9 mouse cellular contexts compared by ENCODE assay signal in genomic region chr7:123096344-123097120, GRCm38 (mm10). TPM values are rescaled to one million over a fixed set of nuclear protein-coding genes. Genes with fewer than 3 reads are reported as not detected.
DNase-seq lines count a peak whose midpoint lies in the region; ATAC-seq and TF ChIP-seq lines count a peak whose summit lies in the region.
"Had no signal": no experiment of that assay in that cellular context is flagged by ENCODE, and none has a peak within 500 bp of the region (broad histone marks: within the 10 kb centered on the region; RNA-seq: fewer than 3 reads in every experiment).

No protein-coding gene starts in this region.

- H3K4me2 ChIP-seq in intestine, embryonic 16.5 days (ENCODE audit: low read depth, low read length): no peak overlapping the region
- no peak overlapping the region for H3K4me2 ChIP-seq in intestine, embryonic 15.5 days (replicated peaks)
- H3K4me2 ChIP-seq: liver, embryonic 11.5 days had no signal

- H3K36me3 ChIP-seq in intestine, embryonic 16.5 days (ENCODE audit: control insufficient read depth, insufficient read depth, low read length): no peaks in the 10 kb centered on the region
- H3K36me3 ChIP-seq in intestine, embryonic 15.5 days: no peaks in the 10 kb centered on the region
- no peaks in the 10 kb centered on the region for H3K36me3 ChIP-seq in testis, adult 2 months (ENCODE audit: control insufficient read depth, insufficient read depth, low read length)

- no peak for TF ChIP-seq CTCF in testis, adult 2 months (IDR thresholded peaks at IDR 0.05; ENCODE audit: control insufficient read depth, insufficient read depth, insufficient replicate concordance, low read depth, low read length)

- peaks cover 15% of the 10 kb centered on the region for H3K4me1 ChIP-seq in intestine, embryonic 16.5 days (ENCODE audit: control insufficient read depth, insufficient read depth, low read length)
- peaks cover 12% of the 10 kb centered on the region for H3K4me1 ChIP-seq in intestine, embryonic 15.5 days (replicated peaks)
- H3K4me1 ChIP-seq in testis, adult 2 months (ENCODE audit: control insufficient read depth, insufficient read depth, low read length): peaks cover 6% of the 10 kb centered on the region

- H3K27ac ChIP-seq in intestine, embryonic 16.5 days (ENCODE audit: low read length): 0 out of 2 replicates have a peak overlapping the region, but pooled peaks have one; percentile 39
- no peak overlapping the region for H3K27ac ChIP-seq in intestine, embryonic 15.5 days
- H3K27ac ChIP-seq in testis, adult 2 months (ENCODE audit: control insufficient read depth, insufficient read depth, low read depth, low read length): no peak overlapping the region

- H3K27me3 ChIP-seq in intestine, embryonic 16.5 days (replicated peaks; ENCODE audit: control insufficient read depth, insufficient read depth, low read length): no peaks in the 10 kb centered on the region
- no peaks in the 10 kb centered on the region for H3K27me3 ChIP-seq in intestine, embryonic 15.5 days (replicated peaks)
- no peaks in the 10 kb centered on the region for H3K27me3 ChIP-seq in testis, adult 2 months (ENCODE audit: control insufficient read depth, insufficient read depth, low read length)

- ATAC-seq in intestine, embryonic 16.5 days: no peak
- no peak for ATAC-seq in intestine, embryonic 15.5 days

- no peak for TF ChIP-seq POLR2A in testis, adult 2 months (IDR thresholded peaks at IDR 0.05; ENCODE audit: control insufficient read depth, low read depth, low read length)

- no peak overlapping the region for H3K9ac ChIP-seq in intestine, embryonic 16.5 days (ENCODE audit: low read depth, low read length)
- H3K9ac ChIP-seq in intestine, embryonic 15.5 days: no peak overlapping the region

- DNase-seq in adrenal gland, postnatal 10 days: peak; percentile 67
- DNase-seq in adrenal gland, adult 18-20 months (ENCODE audit: low spot score in 2 of 2): no peak
- no peak for DNase-seq in testis, postnatal 14 days (ENCODE audit: low spot score)
- DNase-seq in testis, postnatal 10 days (ENCODE audit: low spot score): peak; percentile 66
- no peak for DNase-seq in layer of hippocampus, adult 9-10 months (ENCODE audit: low spot score)

- H3K4me3 ChIP-seq in intestine, embryonic 16.5 days (ENCODE audit: low read length): no peak overlapping the region
- H3K4me3 ChIP-seq in intestine, embryonic 15.5 days (replicated peaks): no peak overlapping the region
- H3K4me3 ChIP-seq in testis, adult 2 months (ENCODE audit: control insufficient read depth, low read depth, low read length): peak overlapping the region; percentile 70

- 76% methylated on average over 12 of the region's 12 CpGs for WGBS in intestine, embryonic 16.5 days
- 72% methylated on average over 12 of the region's 12 CpGs for WGBS in intestine, embryonic 15.5 days

- no peaks in the 10 kb centered on the region for H3K9me3 ChIP-seq in intestine, embryonic 16.5 days (ENCODE audit: control insufficient read depth, low read length)
- no peaks in the 10 kb centered on the region for H3K9me3 ChIP-seq in intestine, embryonic 15.5 days

RNA-seq across cellular contexts. Expression of gene Tnrc6a, which starts 27.2 kb away (rescaled TPM):
- total RNA-seq in adrenal gland, postnatal 10 days (2021): 10 to 100 TPM; 32.9 to 57.8 TPM
- total RNA-seq in adrenal gland, adult 18-20 months (2021): 10 to 100 TPM; 39.7 to 45.9 TPM
- 33.9 and 39.0 TPM in 2 replicates for polyA plus RNA-seq in intestine, embryonic 16.5 days (2015; fragmentation: Nextera tagmentation; extraction: Ambion mirVana)
- 27.2 and 38.3 TPM in 2 replicates for polyA plus RNA-seq in intestine, embryonic 15.5 days (2015; fragmentation: Nextera tagmentation; extraction: Ambion mirVana)
- polyA plus RNA-seq in testis, adult 2 months (2012; rRNA removed): 11.1 and 12.9 TPM in 2 replicates

Comparison
In these comparisons a context has a peak if more than half of its experiments do, and no peak if none do; other contexts are left out.
1. DNase-seq: peak in adrenal gland, postnatal 10 days (single experiment) and testis, postnatal 10 days (single experiment); none in adrenal gland, adult 18-20 months (0 of 2), testis, postnatal 14 days (single experiment) and layer of hippocampus, adult 9-10 months (single experiment).